Mouse (Mus musculus): Measurements from ENCODE around the gene Car3. TPM values are rescaled to one million over a fixed set of nuclear protein-coding genes. Genes with fewer than 3 reads are reported as not detected.

Car3 gene
- polyA plus RNA-seq, 1 experiment, result 5.3 TPM

DNA sequence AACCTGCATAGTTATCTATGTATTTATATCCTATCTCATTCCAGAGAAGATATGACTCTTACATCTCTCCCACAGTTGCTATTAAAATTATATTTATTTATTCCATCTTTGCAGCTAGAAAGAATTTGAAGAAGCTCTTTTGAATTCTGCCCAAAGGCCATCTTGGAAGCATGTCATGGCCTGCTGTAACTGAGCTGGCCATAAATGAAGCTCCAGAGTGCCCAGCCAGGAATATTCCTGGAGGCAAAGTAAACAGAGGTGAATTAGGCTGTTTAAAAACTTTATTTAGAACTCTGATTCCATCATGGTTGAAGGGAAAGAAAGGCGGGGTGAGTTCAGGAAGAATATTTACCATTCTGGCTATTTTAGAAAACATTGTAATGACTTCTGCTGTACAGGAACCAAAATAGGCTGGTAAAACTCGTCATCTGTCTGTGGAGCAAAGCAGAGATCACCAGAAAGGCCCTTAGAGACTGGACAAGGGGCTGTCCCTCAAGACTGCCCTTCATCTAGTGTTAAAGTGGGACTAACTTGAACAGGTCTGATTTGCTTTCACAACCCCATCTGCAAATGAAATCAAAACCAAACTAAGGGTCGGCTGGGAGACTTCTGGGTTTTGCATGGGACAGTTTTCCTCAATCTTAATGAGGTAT is 23.7 kb upstream of the Car3 start:
- H3K27me3 ChIP-seq (ENCODE audit: control insufficient read depth, insufficient read depth, low read length), result no peaks in the 10 kb centered on the region
- WGBS, result 68% methylated on average over 3 of the region's 3 CpGs
- no peak overlapping the region for H3K27ac ChIP-seq (ENCODE audit: insufficient read depth, low read depth, low read length)
- no peak for TF ChIP-seq CTCF (IDR thresholded peaks at IDR 0.05; ENCODE audit: extremely low read depth, insufficient read length, insufficient replicate concordance, low read depth, low read length)
- TF ChIP-seq POLR2A (IDR thresholded peaks at IDR 0.05; ENCODE audit: low read depth, low read length), result no peak
- no peaks in the 10 kb centered on the region for H3K36me3 ChIP-seq (ENCODE audit: control insufficient read depth, insufficient read depth, low read length)
- no peak overlapping the region for H3K4me3 ChIP-seq (ENCODE audit: low read depth, low read length)
- H3K4me1 ChIP-seq (ENCODE audit: control insufficient read depth, insufficient read depth, insufficient read length, low read length), result no peaks in the 10 kb centered on the region

DNA sequence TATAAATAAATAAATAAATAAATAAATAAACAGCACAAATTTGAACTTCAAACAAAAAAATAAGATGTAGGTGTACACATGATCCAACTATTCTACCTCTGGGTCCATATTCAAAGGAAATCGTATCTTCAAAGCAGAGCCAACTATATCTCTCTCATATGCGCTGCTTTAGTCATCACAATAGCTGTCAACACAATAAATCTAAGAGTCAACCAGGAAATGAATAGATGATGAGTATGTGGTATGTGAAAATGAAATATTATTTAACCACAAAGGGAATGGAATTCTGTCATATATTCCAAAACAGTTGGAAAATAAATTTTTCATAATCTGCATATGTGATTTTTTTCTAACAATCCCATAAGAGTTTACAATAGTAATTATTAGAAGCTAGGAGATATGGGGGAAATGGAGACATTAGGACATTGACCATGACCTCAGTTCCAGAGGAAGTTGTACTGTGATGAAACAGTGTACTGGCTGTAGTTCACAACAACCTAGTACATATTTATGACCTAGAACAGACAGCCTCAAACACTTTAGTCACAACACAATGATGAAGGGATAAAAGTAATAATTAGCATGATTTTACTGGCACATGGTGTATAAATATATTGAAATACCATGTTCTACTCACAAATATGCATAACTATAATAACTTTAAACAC is 14.6 kb upstream of the Car3 start:
- Histone ChIP-seq H3K4me1 (ENCODE audit: control insufficient read depth, insufficient read depth, insufficient read length, low read length) (no peaks in the 10 kb centered on the region), H3K4me3 (ENCODE audit: low read depth, low read length) (no peak overlapping the region), H3K36me3 (ENCODE audit: control insufficient read depth, insufficient read depth, low read length) (no peaks in the 10 kb centered on the region), H3K27ac (ENCODE audit: insufficient read depth, low read depth, low read length) (no peak overlapping the region), H3K27me3 (ENCODE audit: control insufficient read depth, insufficient read depth, low read length) (no peaks in the 10 kb centered on the region)
- 88% methylated on average over 2 of the region's 2 CpGs for WGBS
- no peak for TF ChIP-seq POLR2A (IDR thresholded peaks at IDR 0.05; ENCODE audit: low read depth, low read length)
- TF ChIP-seq CTCF (IDR thresholded peaks at IDR 0.05; ENCODE audit: extremely low read depth, insufficient read length, insufficient replicate concordance, low read depth, low read length), result no peak

DNA sequence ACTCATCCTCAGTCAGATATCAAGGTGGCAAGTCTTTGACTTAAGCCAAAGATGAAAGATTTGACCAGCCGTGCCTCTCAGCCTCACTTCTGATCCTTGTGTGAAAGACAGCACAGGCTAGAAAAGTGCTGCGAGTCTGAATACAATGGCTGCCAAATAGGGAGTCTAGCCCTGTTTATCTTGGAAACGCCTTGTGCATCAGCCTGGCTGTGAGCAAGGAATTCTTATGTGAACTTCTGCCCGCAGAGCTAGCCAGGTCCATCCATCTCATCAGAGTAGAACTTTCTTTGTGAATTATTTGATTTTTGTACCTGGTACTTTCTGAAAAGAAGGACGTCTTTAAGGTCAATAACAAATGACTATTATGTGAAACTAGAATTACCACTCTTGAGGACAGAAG is 9.3 kb upstream of the Car3 start:
- Histone ChIP-seq H3K4me1 (ENCODE audit: control insufficient read depth, insufficient read depth, insufficient read length, low read length) (no peaks in the 10 kb centered on the region), H3K4me3 (ENCODE audit: low read depth, low read length) (no peak overlapping the region), H3K27me3 (ENCODE audit: control insufficient read depth, insufficient read depth, low read length) (no peaks in the 10 kb centered on the region), H3K27ac (ENCODE audit: insufficient read depth, low read depth, low read length) (no peak overlapping the region), H3K36me3 (ENCODE audit: control insufficient read depth, insufficient read depth, low read length) (no peaks in the 10 kb centered on the region)
- no peak for TF ChIP-seq POLR2A (IDR thresholded peaks at IDR 0.05; ENCODE audit: low read depth, low read length)
- no peak for TF ChIP-seq CTCF (IDR thresholded peaks at IDR 0.05; ENCODE audit: extremely low read depth, insufficient read length, insufficient replicate concordance, low read depth, low read length)
- 65% methylated on average over 5 of the region's 5 CpGs for WGBS

DNA sequence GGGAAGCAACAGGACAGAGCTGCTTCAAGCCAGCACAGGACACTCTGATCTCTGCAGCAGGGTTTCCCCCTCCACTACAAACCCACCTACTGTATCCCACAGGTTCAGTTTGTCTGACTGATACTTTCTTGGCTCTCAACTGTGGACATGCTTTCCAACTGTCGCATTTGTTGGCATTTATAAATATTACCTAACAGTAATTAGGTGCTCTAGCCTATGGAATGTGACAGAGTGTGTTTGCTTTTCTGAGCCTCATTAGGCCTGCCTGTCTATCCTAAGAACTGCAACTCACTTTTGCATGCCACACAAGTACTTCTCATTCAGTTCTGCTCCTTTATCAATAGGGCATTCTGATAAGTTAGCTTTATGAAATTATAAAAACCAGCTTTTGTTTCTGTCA is 8.9 kb upstream of the Car3 start:
- Histone ChIP-seq H3K27me3 (ENCODE audit: control insufficient read depth, insufficient read depth, low read length) (no peaks in the 10 kb centered on the region), H3K27ac (ENCODE audit: insufficient read depth, low read depth, low read length) (no peak overlapping the region), H3K36me3 (ENCODE audit: control insufficient read depth, insufficient read depth, low read length) (no peaks in the 10 kb centered on the region), H3K4me1 (ENCODE audit: control insufficient read depth, insufficient read depth, insufficient read length, low read length) (no peaks in the 10 kb centered on the region), H3K4me3 (ENCODE audit: low read depth, low read length) (no peak overlapping the region)
- TF ChIP-seq CTCF (IDR thresholded peaks at IDR 0.05; ENCODE audit: extremely low read depth, insufficient read length, insufficient replicate concordance, low read depth, low read length) (no peak), POLR2A (IDR thresholded peaks at IDR 0.05; ENCODE audit: low read depth, low read length) (no peak)
- WGBS, result 29% methylated on average over 1 of the region's 1 CpGs

DNA sequence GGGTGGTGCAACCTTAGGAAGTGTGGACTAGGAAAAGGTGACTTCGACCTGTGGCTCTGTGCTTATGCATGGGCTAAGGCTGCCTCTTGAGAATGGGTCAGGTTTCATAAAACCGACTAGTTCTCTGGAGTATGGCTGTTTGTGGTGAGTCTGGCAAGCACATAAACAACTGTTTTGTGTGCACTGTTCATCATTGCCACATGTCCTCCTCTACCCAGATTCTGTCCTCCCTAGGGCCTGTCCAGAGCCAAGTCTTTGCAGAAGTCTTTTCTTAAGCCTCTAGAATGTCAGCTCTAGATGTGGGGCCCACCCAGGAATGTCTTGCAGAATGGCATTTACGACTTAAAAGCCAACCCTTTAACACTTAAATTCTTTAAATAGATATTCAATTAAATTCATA is 5.4 kb upstream of the Car3 start:
- Histone ChIP-seq H3K27me3 (ENCODE audit: control insufficient read depth, insufficient read depth, low read length) (peaks cover 7% of the 10 kb centered on the region; the same call in 1 of the 2 replicates), H3K4me1 (ENCODE audit: control insufficient read depth, insufficient read depth, insufficient read length, low read length) (no peaks in the 10 kb centered on the region), H3K36me3 (ENCODE audit: control insufficient read depth, insufficient read depth, low read length) (no peaks in the 10 kb centered on the region), H3K27ac (ENCODE audit: insufficient read depth, low read depth, low read length) (no peak overlapping the region), H3K4me3 (ENCODE audit: low read depth, low read length) (no peak overlapping the region)
- TF ChIP-seq CTCF (IDR thresholded peaks at IDR 0.05; ENCODE audit: extremely low read depth, insufficient read length, insufficient replicate concordance, low read depth, low read length) (no peak), POLR2A (IDR thresholded peaks at IDR 0.05; ENCODE audit: low read depth, low read length) (no peak)
- 80% methylated on average over 3 of the region's 3 CpGs for WGBS

DNA sequence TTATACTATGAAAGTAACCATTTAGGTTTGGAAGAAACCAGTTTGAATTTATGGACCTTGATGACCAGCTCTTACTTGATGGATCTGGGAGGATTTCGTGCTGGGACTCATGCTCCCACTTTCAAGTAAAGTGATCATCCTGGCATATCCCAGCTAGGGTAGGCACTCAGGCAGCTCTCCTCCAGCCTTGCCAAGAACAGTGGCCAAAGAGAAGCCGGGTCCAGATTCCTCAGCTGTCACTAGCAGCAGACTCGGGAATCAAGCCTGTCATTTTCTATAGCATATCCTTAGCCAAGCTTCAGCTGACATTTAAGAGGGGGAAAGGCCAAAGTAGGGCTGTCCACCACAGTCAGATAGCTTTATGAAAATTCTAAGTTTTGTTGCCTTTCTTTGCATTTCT is 3.0 kb upstream of the Car3 start:
- Histone ChIP-seq H3K4me1 (ENCODE audit: control insufficient read depth, insufficient read depth, insufficient read length, low read length) (no peaks in the 10 kb centered on the region), H3K36me3 (ENCODE audit: control insufficient read depth, insufficient read depth, low read length) (no peaks in the 10 kb centered on the region), H3K4me3 (ENCODE audit: low read depth, low read length) (no peak overlapping the region), H3K27me3 (ENCODE audit: control insufficient read depth, insufficient read depth, low read length) (peaks cover 13% of the 10 kb centered on the region; the same call in 1 of the 2 replicates), H3K27ac (ENCODE audit: insufficient read depth, low read depth, low read length) (no peak overlapping the region)
- 73% methylated on average over 3 of the region's 3 CpGs for WGBS
- no peak for TF ChIP-seq POLR2A (IDR thresholded peaks at IDR 0.05; ENCODE audit: low read depth, low read length)
- TF ChIP-seq CTCF (IDR thresholded peaks at IDR 0.05; ENCODE audit: extremely low read depth, insufficient read length, insufficient replicate concordance, low read depth, low read length), result no peak

DNA sequence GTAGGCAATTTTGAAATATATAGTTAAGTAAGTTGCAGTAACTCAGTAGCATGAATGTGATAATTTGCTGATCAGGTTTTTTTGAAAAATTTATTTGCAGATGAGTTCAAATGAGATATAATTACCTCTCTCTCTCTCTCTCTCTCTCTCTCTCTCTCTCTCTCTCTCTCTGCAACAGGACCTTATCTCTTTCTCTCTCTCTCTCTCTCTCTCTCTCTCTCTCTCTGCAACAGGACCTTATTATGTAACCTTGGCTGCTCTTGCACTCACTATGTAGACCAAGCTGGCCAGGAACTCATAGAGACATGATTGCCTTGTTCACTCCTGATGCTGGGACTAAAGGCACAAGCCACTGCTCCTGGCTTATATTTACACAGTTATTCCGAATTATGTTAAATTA is 2.1 kb upstream of the Car3 start:
- Histone ChIP-seq H3K27ac (ENCODE audit: insufficient read depth, low read depth, low read length) (no peak overlapping the region), H3K36me3 (ENCODE audit: control insufficient read depth, insufficient read depth, low read length) (no peaks in the 10 kb centered on the region), H3K4me1 (ENCODE audit: control insufficient read depth, insufficient read depth, insufficient read length, low read length) (no peaks in the 10 kb centered on the region), H3K27me3 (ENCODE audit: control insufficient read depth, insufficient read depth, low read length) (peaks cover 13% of the 10 kb centered on the region; the same call in 1 of the 2 replicates), H3K4me3 (ENCODE audit: low read depth, low read length) (no peak overlapping the region)
- WGBS, result 73% methylated on average over 1 of the region's 1 CpGs
- TF ChIP-seq CTCF (IDR thresholded peaks at IDR 0.05; ENCODE audit: extremely low read depth, insufficient read length, insufficient replicate concordance, low read depth, low read length) (no peak), POLR2A (IDR thresholded peaks at IDR 0.05; ENCODE audit: low read depth, low read length) (no peak)

All from small intestine, adult 2 months (tissue).